Mouse (Mus musculus) kidney, adult 2 months (tissue): ENCODE data around the gene Slc7a14. TPM values are rescaled to one million over a fixed set of nuclear protein-coding genes. Genes with fewer than 3 reads are reported as not detected.

Experiments
- DNase-seq: peaks from one replicate; pipeline ENCODE4 v3.0.0; 2021
- H3K27ac ChIP-seq: fragments of 200-500 bp; 2 replicates; pipeline ENCODE4 v1.5.1; 2012; ENCODE audit warnings: low read depth, low read length, control low read depth, inconsistent platforms; ENCODE audit not compliant: insufficient read depth
- H3K27me3 ChIP-seq: fragments of 200-500 bp; replicated peaks from 2 replicates; pipeline ENCODE4 v1.6.1; 2012; ENCODE audit warnings: mild to moderate bottlenecking, moderate library complexity, low read length, inconsistent platforms; ENCODE audit not compliant: control insufficient read depth, insufficient read depth
- H3K36me3 ChIP-seq: fragments of 200-500 bp; 2 replicates; pipeline ENCODE4 v1.6.1; 2012; ENCODE audit warnings: mild to moderate bottlenecking, moderate library complexity, low read length, inconsistent platforms; ENCODE audit not compliant: control insufficient read depth, insufficient read depth
- H3K4me1 ChIP-seq: fragments of 200-500 bp; 2 replicates; pipeline ENCODE4 v1.6.1; 2011; ENCODE audit warnings: low read length; ENCODE audit not compliant: control insufficient read depth, insufficient read depth
- H3K4me3 ChIP-seq: fragments of 200-500 bp; 2 replicates; pipeline ENCODE4 v1.5.1; 2011; ENCODE audit warnings: mild to moderate bottlenecking, low read depth, low read length, control low read depth; ENCODE audit not compliant: insufficient read depth
- CTCF ChIP-seq: fragments of 200-500 bp; conservative IDR thresholded peaks from 2 replicates; pipeline ENCODE4 v1.5.1; 2011; ENCODE audit warnings: low read depth, mild to moderate bottlenecking, control low read depth, low read length, moderate library complexity, mixed read lengths; ENCODE audit not compliant: insufficient read depth, insufficient read length
- POLR2A ChIP-seq: fragments of 200-500 bp; IDR thresholded peaks from one replicate; pipeline ENCODE4 v1.6.1; 2011; ENCODE audit warnings: low read depth, low read length, control low read depth
- WGBS: fragments of 180-500 bp; shearing (Covaris S2); methylation state at CpG from one replicate; pipeline ENCODE4 v1.1.7; 2018; 5-methylcytosine and 5-hydroxymethylcytosine counted together
- polyA plus RNA-seq: library from polyadenylated mRNA; depleted of rRNA; stranded (reverse); fragments of >200 nt; gene quantifications from 2 replicates; pipeline ENCODE4 v1.2.3, GENCODE M21; 2012; rRNA removed

Gene Slc7a14
- 0.07 and 0.13 TPM in 2 replicates for polyA plus RNA-seq

- H3K4me1 ChIP-seq = no peaks in the 10 kb centered on the region
- no peaks in the 10 kb centered on the region; the same call in none of the 2 replicates for H3K27me3 ChIP-seq
- no peak within 1 kb of the TSS for H3K27ac ChIP-seq
- no peaks in the 10 kb centered on the region for H3K36me3 ChIP-seq
- DNase-seq = no peak
- TF ChIP-seq CTCF (no peak), POLR2A (no peak)
- 2% methylated on average over 38 of the region's 38 CpGs for whole genome bisulfite sequencing
- H3K4me3 ChIP-seq = no peak within 1 kb of the TSS
Measured at GRCm38 (mm10) chr3:31309934-31310787, at the start of gene Slc7a14. Gene Slc7a14, minus strand, starts transcription at chr3:31310378.

GRCm38 (mm10) chr3:31346540-31346939 lies 36.4 kb upstream of the Slc7a14 start:
- TF ChIP-seq POLR2A = no peak
- no peak for TF ChIP-seq CTCF
- no peaks in the 10 kb centered on the region for H3K4me1 ChIP-seq
- no peak overlapping the region for H3K4me3 ChIP-seq
- H3K27ac ChIP-seq = no peak overlapping the region
- no peak for DNase-seq
- no peaks in the 10 kb centered on the region for H3K27me3 ChIP-seq
- 85% methylated on average over 4 of the region's 4 CpGs for WGBS
- no peaks in the 10 kb centered on the region for H3K36me3 ChIP-seq

GRCm38 (mm10) chr3:31345766-31346165 lies 35.6 kb upstream of the Slc7a14 start:
- H3K4me1 ChIP-seq = no peaks in the 10 kb centered on the region
- no peaks in the 10 kb centered on the region for H3K27me3 ChIP-seq
- DNase-seq = no peak
- TF ChIP-seq CTCF = no peak
- TF ChIP-seq POLR2A = no peak
- H3K27ac ChIP-seq = no peak overlapping the region
- no peaks in the 10 kb centered on the region for H3K36me3 ChIP-seq
- 41% methylated on average over 4 of the region's 4 CpGs for WGBS
- H3K4me3 ChIP-seq = no peak overlapping the region

GRCm38 (mm10) chr3:31339236-31339635 lies 29.1 kb upstream of the Slc7a14 start:
- Histone ChIP-seq H3K4me1 (no peaks in the 10 kb centered on the region; the same call in 1 of the 2 replicates), H3K4me3 (no peak overlapping the region), H3K36me3 (no peaks in the 10 kb centered on the region), H3K27me3 (no peaks in the 10 kb centered on the region), H3K27ac (no peak overlapping the region)
- TF ChIP-seq POLR2A (no peak), CTCF (no peak)
- 49% methylated on average over 3 of the region's 3 CpGs for WGBS
- peak; percentile 33 for DNase-seq

- Histone ChIP-seq H3K36me3 (no peaks in the 10 kb centered on the region), H3K27ac (no peak overlapping the region), H3K27me3 (no peaks in the 10 kb centered on the region), H3K4me3 (no peak overlapping the region), H3K4me1 (no peaks in the 10 kb centered on the region)
- 60% methylated on average over 7 of the region's 7 CpGs for WGBS
- no peak for DNase-seq
- no peak for TF ChIP-seq POLR2A
- no peak for TF ChIP-seq CTCF
Measured at GRCm38 (mm10) chr3:31328237-31328836, 18.2 kb upstream of the Slc7a14 start.

- Histone ChIP-seq H3K27ac (no peak overlapping the region), H3K27me3 (no peaks in the 10 kb centered on the region), H3K4me1 (no peaks in the 10 kb centered on the region), H3K4me3 (no peak overlapping the region), H3K36me3 (no peaks in the 10 kb centered on the region)
- no peak for TF ChIP-seq CTCF
- no peak for TF ChIP-seq POLR2A
- DNase-seq = no peak
- 91% methylated on average over 5 of the region's 5 CpGs for WGBS
Measured at GRCm38 (mm10) chr3:31327791-31328190, 17.6 kb upstream of the Slc7a14 start.

GRCm38 (mm10) chr3:31324231-31324654 lies 14.1 kb upstream of the Slc7a14 start:
- Histone ChIP-seq H3K27ac (no peak overlapping the region), H3K4me1 (no peaks in the 10 kb centered on the region), H3K36me3 (no peaks in the 10 kb centered on the region), H3K4me3 (no peak overlapping the region), H3K27me3 (no peaks in the 10 kb centered on the region)
- DNase-seq = no peak
- TF ChIP-seq CTCF = no peak
- TF ChIP-seq POLR2A = no peak
- WGBS = 29% methylated on average over 3 of the region's 3 CpGs
